Mouse (Mus musculus) thymus, postnatal 4 days (tissue): ENCODE data around the gene Pou2f3.

Source experiments
- DNase-seq: peaks from one replicate; pipeline ENCODE4 v3.0.0; 2021

Pou2f3 gene

GRCm38 (mm10) chr9:43107187-43107517 is 103.0 kb downstream of the Pou2f3 start, which contains the start of gene Arhgef12:
Arhgef12 (minus strand) TSS chr9:43107239.
- no peak for DNase-seq

GRCm38 (mm10) chr9:43106426-43107186 is 103.6 kb downstream of the Pou2f3 start:
- DNase-seq, result peak; percentile 45

- DNase-seq, result peak; percentile 72
Observed at GRCm38 (mm10) chr9:43105664-43106361, 104.4 kb downstream of the Pou2f3 start.

GRCm38 (mm10) chr9:43104873-43105663 is 105.1 kb downstream of the Pou2f3 start:
- no peak for DNase-seq

GRCm38 (mm10) chr9:43104526-43104872 is 105.7 kb downstream of the Pou2f3 start:
- no peak for DNase-seq

GRCm38 (mm10) chr9:43103675-43104299 is 106.4 kb downstream of the Pou2f3 start:
- DNase-seq, result no peak

- no peak for DNase-seq
Observed at GRCm38 (mm10) chr9:43102931-43103330, 107.2 kb downstream of the Pou2f3 start.

- no peak for DNase-seq
Observed at GRCm38 (mm10) chr9:43101936-43102595, 108.1 kb downstream of the Pou2f3 start.

GRCm38 (mm10) chr9:43098922-43099321 is 111.2 kb downstream of the Pou2f3 start:
- no peak for DNase-seq

GRCm38 (mm10) chr9:43097801-43098557 is 112.2 kb downstream of the Pou2f3 start:
- DNase-seq, result no peak

GRCm38 (mm10) chr9:43096337-43096736 is 113.8 kb downstream of the Pou2f3 start:
- peak; percentile 29 for DNase-seq

- no peak for DNase-seq
Observed at GRCm38 (mm10) chr9:43094828-43095227, 115.3 kb downstream of the Pou2f3 start.

GRCm38 (mm10) chr9:43093803-43094202 is 116.4 kb downstream of the Pou2f3 start:
- no peak for DNase-seq

GRCm38 (mm10) chr9:43085686-43086285 is 124.4 kb downstream of the Pou2f3 start:
- DNase-seq, result no peak

GRCm38 (mm10) chr9:43084496-43085362 is 125.4 kb downstream of the Pou2f3 start:
- DNase-seq, result no peak

- DNase-seq, result no peak
Observed at GRCm38 (mm10) chr9:43083441-43084055, 126.6 kb downstream of the Pou2f3 start.

GRCm38 (mm10) chr9:43078711-43079110 is 131.5 kb downstream of the Pou2f3 start:
- DNase-seq, result no peak

- DNase-seq, result no peak
Observed at GRCm38 (mm10) chr9:43076163-43076562, 134.0 kb downstream of the Pou2f3 start.

- no peak for DNase-seq
Observed at GRCm38 (mm10) chr9:43074611-43075010, 135.6 kb downstream of the Pou2f3 start.
